Mouse (Mus musculus) ES-CJ7 (cell line): ENCODE measurements around the gene Chml.

Experiments
- DNase-seq: peaks from one replicate; pipeline ENCODE4 v3.0.0; 2011; ENCODE audit warnings: low read depth, low spot score

Chml gene

DNA sequence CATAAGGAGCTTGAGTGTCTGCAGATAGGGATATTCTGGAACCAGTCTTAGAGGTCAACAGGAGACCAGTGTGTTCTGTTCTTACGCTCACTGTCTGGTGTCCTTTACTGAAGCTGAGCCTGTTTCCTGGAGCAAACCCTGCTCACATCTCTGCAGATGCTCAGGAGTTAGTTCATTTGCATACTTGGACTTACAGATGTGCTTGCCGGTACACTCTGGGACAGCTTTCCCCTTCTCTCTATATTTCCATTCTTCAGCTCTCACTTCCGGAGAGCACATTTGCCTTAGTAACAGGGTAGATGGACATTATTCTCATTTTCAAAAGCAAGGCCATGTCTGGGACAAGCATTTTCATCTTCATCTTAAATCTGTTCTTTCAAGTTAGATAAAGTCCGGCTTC, 44.1 kb downstream of the Chml start:
- no peak for DNase-seq

DNA sequence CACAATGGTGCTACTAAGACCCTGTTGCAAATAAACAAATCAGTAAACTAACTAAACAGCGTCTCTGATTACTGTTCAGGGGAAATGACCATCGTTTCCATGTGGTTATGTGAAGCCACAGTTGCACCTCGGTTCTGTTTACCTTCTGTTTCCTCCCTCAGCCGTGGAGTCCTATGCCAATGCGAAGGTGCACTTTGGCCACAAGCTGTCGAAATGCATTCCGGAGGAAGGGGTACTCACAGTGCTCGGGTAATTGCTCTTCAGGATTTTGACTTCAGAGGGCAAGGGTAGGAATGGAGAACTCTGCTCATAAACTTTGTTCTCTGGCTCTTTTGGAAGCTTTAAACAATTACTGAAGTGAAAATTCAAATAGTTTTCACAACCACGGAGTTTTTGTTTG, 45.7 kb downstream of the Chml start:
- no peak for DNase-seq

DNA sequence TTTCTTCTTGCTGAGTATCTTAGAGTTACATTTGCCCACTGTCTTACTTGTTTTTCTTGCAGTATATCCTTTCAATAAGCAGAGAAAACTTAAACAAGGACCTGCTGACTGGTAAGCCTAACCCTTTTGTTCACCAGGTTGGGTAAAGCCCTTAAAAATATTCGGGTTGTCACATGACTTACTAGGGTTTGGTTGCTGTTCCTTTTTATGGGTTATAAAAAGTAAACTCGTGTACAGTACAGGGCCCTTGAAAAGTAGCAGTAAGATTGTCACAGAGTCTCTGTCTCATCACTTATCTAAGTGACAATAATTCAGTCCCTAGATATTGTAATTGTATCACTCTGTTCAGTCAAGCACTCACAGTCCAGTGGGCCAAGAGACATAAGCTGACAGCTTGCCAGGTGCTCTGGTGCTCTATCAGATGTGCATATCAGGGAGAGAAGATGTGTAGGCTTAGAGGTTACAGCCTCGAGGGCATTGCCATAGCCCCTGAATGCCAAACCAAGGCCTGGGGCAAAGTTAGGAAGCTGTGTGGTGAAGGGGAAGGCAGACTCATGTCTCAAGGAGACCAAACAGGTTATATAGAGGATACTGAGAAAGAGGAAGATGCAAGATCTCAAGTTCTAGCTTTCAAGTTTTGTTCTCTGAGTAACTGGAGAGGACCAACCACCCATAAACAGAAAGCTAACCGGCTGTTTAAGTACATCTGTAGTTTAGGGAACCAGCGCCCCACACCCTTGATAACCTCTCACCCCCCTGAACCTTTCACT, 49.0 kb downstream of the Chml start:
- DNase-seq, result no peak

DNA sequence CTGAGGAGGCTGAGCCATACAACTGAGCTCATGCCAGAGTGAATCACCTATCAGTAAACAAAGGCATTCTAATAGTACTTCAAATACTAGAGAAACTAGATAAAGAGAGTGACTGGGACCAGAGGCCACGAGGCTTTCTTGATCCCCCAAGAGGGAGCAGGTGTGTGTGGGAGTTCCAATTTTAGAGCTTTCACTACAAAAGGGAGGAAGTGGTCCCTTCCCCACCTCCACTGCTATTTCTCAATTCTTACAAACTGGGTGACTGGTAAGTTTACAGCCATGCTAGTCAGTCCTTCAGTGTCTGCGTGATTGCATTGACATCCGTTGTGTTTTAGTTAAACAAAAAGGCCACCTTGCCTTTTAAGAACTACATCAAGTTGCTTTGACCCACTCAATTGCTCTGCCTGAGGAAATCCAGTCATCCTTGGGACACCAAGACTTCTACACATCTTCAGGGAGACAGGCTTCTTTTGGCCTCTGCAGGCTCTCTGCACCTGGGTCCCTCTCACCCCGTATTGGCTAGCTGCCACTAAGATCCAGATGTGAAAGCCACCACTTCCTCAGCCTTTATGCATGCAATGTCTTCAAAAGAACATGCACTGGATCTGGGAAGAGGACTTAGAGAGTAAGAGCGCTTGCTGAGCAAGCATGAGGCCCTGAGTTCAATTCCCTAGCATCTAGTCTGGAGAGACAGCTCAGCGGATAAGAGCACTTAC, 52.1 kb downstream of the Chml start:
- DNase-seq, result no peak

DNA sequence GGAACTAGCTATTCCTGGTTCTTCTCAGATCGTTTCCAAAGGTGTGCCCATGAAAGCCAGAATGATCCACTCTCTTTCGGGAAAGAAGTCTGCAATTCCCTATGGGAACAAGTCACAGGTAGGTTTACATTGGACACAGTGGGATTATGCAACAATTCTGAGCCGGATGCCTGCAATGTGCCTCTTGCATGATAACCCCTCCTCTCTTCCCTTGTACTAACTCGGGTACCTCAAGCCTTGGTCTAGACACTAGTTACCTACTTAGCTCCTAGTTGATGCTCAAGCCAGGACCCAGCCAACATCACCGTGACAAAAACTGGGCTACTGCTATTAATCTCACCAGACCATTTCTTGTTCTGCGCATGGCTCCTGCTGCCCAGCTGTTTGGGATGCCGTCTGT, 53.6 kb downstream of the Chml start:
- no peak for DNase-seq

DNA sequence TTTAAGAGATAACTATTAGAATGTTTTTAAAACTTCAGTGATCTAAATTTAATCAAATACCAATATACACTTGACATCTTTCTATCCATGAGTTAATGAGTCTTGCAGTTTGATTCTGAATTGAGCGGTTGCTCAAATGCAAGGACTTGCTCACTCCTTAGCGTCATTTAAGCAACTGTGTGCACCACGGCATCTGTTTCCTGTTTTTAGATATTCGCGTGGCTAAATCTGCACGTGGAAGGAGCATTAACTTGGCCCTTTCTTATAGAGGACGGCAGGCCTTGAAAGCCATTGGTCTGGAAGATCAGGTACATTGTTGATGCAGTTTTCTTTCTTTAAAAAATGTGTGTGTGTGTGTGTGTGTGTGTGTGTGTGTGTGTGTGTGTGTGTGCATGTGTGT, 55.0 kb downstream of the Chml start:
- DNase-seq, result no peak

DNA sequence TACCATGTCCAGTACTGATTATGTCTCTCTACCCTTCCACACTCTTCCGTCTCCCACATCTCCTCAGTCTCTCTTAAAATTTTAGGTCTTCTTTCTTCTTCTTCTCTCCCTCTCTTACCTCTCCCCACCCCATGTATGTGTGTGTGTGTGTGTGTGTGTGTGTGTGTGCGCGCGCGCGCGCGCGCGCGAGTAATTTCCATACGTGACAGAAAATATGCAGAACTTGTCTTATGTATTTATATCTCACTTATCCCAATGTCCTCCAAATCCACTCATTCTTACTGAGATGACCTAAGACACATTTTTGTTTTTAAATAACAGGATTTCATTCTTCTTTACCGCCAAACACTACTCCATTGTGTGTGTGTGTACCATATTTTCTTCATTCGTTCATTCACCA, 60.2 kb downstream of the Chml start:
- no peak for DNase-seq
